Mouse (Mus musculus) intestine, embryonic 14.5 days (tissue): ENCODE data around the gene Chmp2a. TPM values are rescaled to one million over a fixed set of nuclear protein-coding genes. Genes with fewer than 3 reads are reported as not detected.

ENCODE experiments used
- ATAC-seq: fragments of 200-750 bp; cut with Nextera tagmentation; replicated peaks from 2 replicates; pipeline ENCODE4 v1.8.0; 2017; ENCODE audit warnings: low read depth, moderate number of reproducible peaks, moderate TSS enrichment, moderate library complexity; ENCODE audit not compliant: low FRiP score, low TSS enrichment
- DNase-seq: peaks from one replicate; pipeline ENCODE4 v3.0.0-alpha.2; 2018; ENCODE audit warnings: low spot score
- H3K27ac ChIP-seq: fragments of 300-500 bp; sonication (generic); 2 replicates; pipeline ENCODE4 v1.5.1; 2014; ENCODE audit warnings: low read depth, mild to moderate bottlenecking, control low read depth
- H3K27me3 ChIP-seq: fragments of 300-500 bp; sonication (generic); replicated peaks from 2 replicates; pipeline ENCODE4 v1.6.1; 2014; ENCODE audit warnings: low read length, control low read depth; ENCODE audit not compliant: control insufficient read depth, insufficient read depth
- H3K36me3 ChIP-seq: fragments of 300-500 bp; sonication (generic); 2 replicates; pipeline ENCODE4 v1.6.1; 2014; ENCODE audit warnings: low read length, control low read depth; ENCODE audit not compliant: control insufficient read depth, insufficient read depth
- H3K4me1 ChIP-seq: fragments of 300-500 bp; sonication (generic); replicated peaks from 2 replicates; pipeline ENCODE4 v1.6.1; 2014; ENCODE audit warnings: low read length, control low read depth, mixed read lengths; ENCODE audit not compliant: control insufficient read depth, insufficient read depth
- H3K4me2 ChIP-seq: fragments of 300-500 bp; sonication (generic); 2 replicates; pipeline ENCODE4 v1.6.1; 2014; ENCODE audit warnings: low read length
- H3K4me3 ChIP-seq: fragments of 300-500 bp; sonication (generic); 2 replicates; pipeline ENCODE4 v1.5.1; 2014; ENCODE audit warnings: low read depth, low read length, control low read depth, mixed read lengths
- H3K9ac ChIP-seq: fragments of 300-500 bp; sonication (generic); 2 replicates; pipeline ENCODE4 v1.6.1; 2014; ENCODE audit warnings: mild to moderate bottlenecking, low read length
- H3K9me3 ChIP-seq: fragments of 300-500 bp; sonication (generic); 2 replicates; pipeline ENCODE4 v1.6.1; 2016; ENCODE audit warnings: low read length, control low read depth; ENCODE audit not compliant: control insufficient read depth
- WGBS: fragments of 180-500 bp; shearing (Covaris S2); extraction: QIAGEN DNeasy Blood & Tissue Kit; methylation state at CpG from one replicate; pipeline ENCODE4 v1.1.7; 2014; 5-methylcytosine and 5-hydroxymethylcytosine counted together
- polyA plus RNA-seq: library from polyadenylated mRNA; unstranded; fragments of >200 nt; fragmentation: Nextera tagmentation; extraction: Ambion mirVana; gene quantifications from 2 replicates; pipeline ENCODE4 v1.2.1, GENCODE M21; 2014

Gene Chmp2a
- polyA plus RNA-seq, 1 experiment from 2014 or later, result 161 TPM

GRCm38 (mm10) chr7:13038621-13039169 is 4.1 kb upstream of the Chmp2a start:
- peaks cover 26% of the 10 kb centered on the region for H3K4me1 ChIP-seq
- peaks cover 6% of the 10 kb centered on the region; the same call in 1 of the 2 replicates for H3K9me3 ChIP-seq
- H3K4me2 ChIP-seq, result peak overlapping the region; percentile 72
- no peak for DNase-seq
- peak overlapping the region; percentile 61 for H3K4me3 ChIP-seq
- H3K9ac ChIP-seq, result peak overlapping the region; percentile 94
- H3K36me3 ChIP-seq, result peaks cover 16% of the 10 kb centered on the region
- peaks cover 23% of the 10 kb centered on the region for H3K27me3 ChIP-seq
- WGBS, result 18% methylated on average over 15 of the region's 15 CpGs
- no peak for ATAC-seq
- peak overlapping the region; percentile 100 for H3K27ac ChIP-seq

DNA sequence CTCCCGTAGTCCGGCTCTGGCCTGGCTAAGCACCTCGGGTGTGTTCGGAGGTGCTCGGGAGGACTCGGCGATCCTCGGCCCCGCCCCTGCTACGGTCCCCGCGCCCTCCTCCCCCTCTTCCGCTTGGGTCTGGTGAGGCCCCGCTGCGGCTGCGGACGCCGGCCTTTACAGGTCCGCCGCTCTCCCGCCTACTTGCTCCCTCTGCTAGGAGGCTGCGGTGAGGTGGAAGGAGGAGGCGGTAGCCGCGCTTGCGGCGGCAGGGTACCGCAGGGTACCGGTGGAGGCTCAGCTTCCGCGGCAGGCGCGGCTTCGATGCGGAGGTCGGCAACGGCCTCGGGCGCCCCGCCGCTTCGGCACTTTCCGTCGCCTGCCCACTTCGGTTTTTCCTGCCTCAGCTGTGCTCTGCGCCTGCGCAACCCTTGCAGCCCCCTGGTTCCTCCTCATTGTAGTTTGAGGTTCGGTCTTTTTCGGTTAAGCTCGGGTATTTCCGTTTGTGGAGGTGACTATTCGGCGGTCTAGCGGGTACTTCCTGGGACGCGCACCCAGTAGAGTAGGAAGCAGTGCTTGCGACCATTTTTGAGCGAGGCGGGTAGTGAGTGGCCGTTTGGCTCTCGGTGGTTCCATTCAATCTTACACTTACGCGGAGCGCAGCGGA is 3.4 kb upstream of the Chmp2a start, which contains the start of gene Ube2m:
TSS of gene Ube2m (minus strand) at position 375 of the 655 bp plus-strand sequence.
- WGBS, result under 1% methylated on average over 58 of the region's 65 CpGs
- peak; percentile 91 for ATAC-seq

DNA sequence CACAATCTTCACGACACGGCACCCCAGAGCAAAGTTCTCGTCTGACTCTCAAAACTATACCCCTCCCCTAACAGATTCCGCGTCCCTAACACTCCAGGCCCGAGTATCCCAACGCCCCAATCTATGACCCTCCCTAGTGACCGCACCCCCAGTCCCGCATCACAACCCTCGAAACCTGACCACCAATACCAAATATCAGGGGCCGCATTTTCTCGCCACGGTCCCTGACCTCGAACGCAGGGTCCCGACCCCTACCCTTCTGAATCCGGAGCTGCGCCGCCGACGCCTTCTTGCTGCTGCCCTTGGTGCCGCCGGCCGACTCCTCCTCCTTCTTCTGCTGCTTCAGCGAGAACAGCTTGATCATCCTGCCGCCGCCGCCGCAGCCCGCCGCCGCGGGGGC is 2.8 kb upstream of the Chmp2a start:
- ATAC-seq (no peak; the same call in 1 of the 2 replicates), DNase-seq (peak; percentile 83)
- peaks cover 29% of the 10 kb centered on the region for H3K4me1 ChIP-seq
- under 1% methylated on average over 32 of the region's 33 CpGs for WGBS
- H3K4me3 ChIP-seq, result peak overlapping the region; percentile 61
- no peaks in the 10 kb centered on the region for H3K9me3 ChIP-seq
- H3K27me3 ChIP-seq, result peaks cover 11% of the 10 kb centered on the region
- peaks cover 30% of the 10 kb centered on the region for H3K36me3 ChIP-seq
- H3K27ac ChIP-seq, result peak overlapping the region; percentile 100
- peak overlapping the region; percentile 80 for H3K4me2 ChIP-seq
- peak overlapping the region; percentile 94 for H3K9ac ChIP-seq

More for the DNA sequence above, 3.4 kb upstream of the Chmp2a start, which contains the start of gene Ube2m:
- Histone ChIP-seq H3K4me1 (peaks cover 29% of the 10 kb centered on the region), H3K27me3 (peaks cover 17% of the 10 kb centered on the region), H3K9ac (peak within 1 kb of the TSS; percentile 94), H3K27ac (peak within 1 kb of the TSS; percentile 100), H3K36me3 (peaks cover 23% of the 10 kb centered on the region), H3K4me3 (peak within 1 kb of the TSS; percentile 61), H3K9me3 (peaks cover 2% of the 10 kb centered on the region; the same call in 1 of the 2 replicates), H3K4me2 (peak within 1 kb of the TSS; percentile 80)
- DNase-seq, result peak; percentile 99

- peak overlapping the region; percentile 80 for H3K4me2 ChIP-seq
- 0 out of 2 replicates have a peak overlapping the region, but pooled peaks have one; percentile 100 for H3K27ac ChIP-seq
- peak overlapping the region; percentile 61 for H3K4me3 ChIP-seq
- H3K27me3 ChIP-seq, result peaks cover 5% of the 10 kb centered on the region
- peaks cover 35% of the 10 kb centered on the region for H3K36me3 ChIP-seq
- no peak for ATAC-seq
- DNase-seq, result no peak
- H3K4me1 ChIP-seq, result peaks cover 29% of the 10 kb centered on the region
- peak overlapping the region; percentile 94 for H3K9ac ChIP-seq
- no peaks in the 10 kb centered on the region for H3K9me3 ChIP-seq
- WGBS, result 38% methylated on average over 4 of the region's 4 CpGs
These were observed 2.2 kb upstream of the Chmp2a start for GRCm38 (mm10) chr7:13036806-13037205.

DNA sequence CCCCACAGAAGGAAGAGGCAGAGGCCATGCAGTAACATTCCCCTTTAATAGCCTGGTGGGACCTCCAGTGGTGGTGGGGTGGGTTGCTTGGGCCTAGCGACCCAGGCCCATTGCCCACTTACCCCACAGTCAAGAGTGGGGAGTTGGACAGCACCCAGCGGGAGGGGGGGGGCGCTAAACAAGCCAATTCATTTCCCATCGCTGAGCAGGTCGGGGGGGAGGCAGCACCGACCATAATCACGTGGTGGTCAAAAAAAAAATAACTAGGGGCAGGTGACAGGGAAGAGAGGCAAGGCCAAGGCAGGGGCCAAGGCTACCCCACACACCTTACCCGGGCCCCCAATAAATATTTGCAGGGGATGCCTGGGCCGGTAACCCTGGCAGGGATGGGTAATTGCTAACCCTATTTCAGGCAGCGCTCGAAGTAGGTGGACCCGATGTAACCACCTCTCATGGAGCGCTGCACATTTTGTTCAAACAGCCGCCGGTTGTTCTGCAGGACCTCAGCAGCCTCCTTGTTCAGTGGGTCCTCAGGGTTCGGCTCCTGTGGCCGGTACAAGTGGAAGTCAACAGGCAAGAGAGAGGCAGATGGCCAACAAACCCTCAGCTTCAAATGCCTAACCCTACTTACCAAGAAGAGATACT is 726 bp upstream of the Chmp2a start:
- no peak overlapping the region for H3K9ac ChIP-seq
- DNase-seq (no peak), ATAC-seq (no peak)
- 83% methylated on average over 17 of the region's 17 CpGs for WGBS
- no peaks in the 10 kb centered on the region for H3K27me3 ChIP-seq
- H3K4me2 ChIP-seq, result peak overlapping the region; percentile 78; the same call in 1 of the 2 replicates
- peaks cover 50% of the 10 kb centered on the region for H3K36me3 ChIP-seq
- H3K4me1 ChIP-seq, result peaks cover 29% of the 10 kb centered on the region
- peak overlapping the region; percentile 86 for H3K27ac ChIP-seq
- H3K9me3 ChIP-seq, result no peaks in the 10 kb centered on the region
- H3K4me3 ChIP-seq, result no peak overlapping the region

DNA sequence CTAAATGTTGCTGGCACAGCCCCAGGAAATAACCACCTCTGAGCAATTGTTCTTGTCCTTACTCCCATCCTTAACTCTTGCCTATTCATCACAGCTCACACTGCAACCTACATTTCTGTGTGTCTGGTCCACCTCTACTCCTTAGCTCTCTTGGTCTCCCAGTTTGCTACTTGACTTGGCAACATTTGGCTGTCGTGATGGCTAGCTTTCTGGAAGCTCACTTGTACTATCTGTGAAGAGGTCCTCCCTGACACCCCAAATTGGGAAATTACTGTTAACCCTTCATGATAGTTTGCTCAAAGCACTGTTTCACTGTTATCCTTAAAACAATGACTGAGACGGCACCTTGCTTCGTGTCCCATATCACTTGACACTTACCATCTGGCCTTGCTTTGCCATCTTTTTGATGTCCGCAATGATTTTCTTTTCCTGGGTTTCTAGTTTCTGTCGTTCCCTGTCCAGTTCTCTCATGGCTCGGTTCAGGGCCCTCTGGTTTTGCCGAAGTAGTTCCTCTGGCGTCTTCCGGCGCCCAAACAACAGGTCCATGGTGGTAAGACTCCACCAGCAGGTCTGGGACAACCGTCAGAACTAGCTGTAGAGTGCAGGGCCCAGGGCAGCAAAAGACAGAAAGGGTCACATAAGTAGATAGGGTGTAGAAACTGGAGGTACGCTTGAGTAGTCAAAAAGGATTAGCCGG is 1.0 kb downstream of the Chmp2a start:
- H3K4me2 ChIP-seq, result peak overlapping the region; percentile 78
- H3K27ac ChIP-seq, result peak overlapping the region; percentile 86
- peak overlapping the region; percentile 79 for H3K9ac ChIP-seq
- H3K9me3 ChIP-seq, result no peaks in the 10 kb centered on the region
- no peaks in the 10 kb centered on the region for H3K27me3 ChIP-seq
- no peak for ATAC-seq
- 40% methylated on average over 13 of the region's 13 CpGs for WGBS
- H3K4me3 ChIP-seq, result peak overlapping the region; percentile 61
- H3K36me3 ChIP-seq, result peaks cover 67% of the 10 kb centered on the region
- peaks cover 21% of the 10 kb centered on the region for H3K4me1 ChIP-seq
- peak; percentile 54 for DNase-seq

DNA sequence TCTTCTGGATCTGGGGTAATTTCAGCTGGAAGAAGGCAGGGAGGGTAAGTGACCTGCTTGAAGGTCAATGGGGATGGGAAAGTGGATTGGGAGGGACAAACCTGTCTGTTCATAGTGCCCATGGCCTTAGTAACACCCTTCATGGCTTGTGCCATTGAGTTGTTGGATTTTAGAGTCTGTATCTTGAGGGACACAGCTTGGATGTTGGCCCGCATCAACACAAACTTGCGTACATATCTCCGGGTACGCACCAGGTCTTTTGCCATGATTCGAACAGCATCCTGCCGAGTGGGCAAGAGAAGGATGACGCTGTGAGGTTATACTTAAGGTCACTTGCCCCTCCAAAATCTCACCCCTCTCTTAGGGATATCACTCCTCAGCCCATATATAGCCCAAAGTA is 2.1 kb downstream of the Chmp2a start:
- no peaks in the 10 kb centered on the region for H3K27me3 ChIP-seq
- ATAC-seq, result no peak
- no peak overlapping the region for H3K27ac ChIP-seq
- 91% methylated on average over 7 of the region's 7 CpGs for WGBS
- no peak for DNase-seq
- peaks cover 21% of the 10 kb centered on the region for H3K4me1 ChIP-seq
- H3K9me3 ChIP-seq, result no peaks in the 10 kb centered on the region
- no peak overlapping the region for H3K4me2 ChIP-seq
- no peak overlapping the region for H3K9ac ChIP-seq
- H3K4me3 ChIP-seq, result no peak overlapping the region
- H3K36me3 ChIP-seq, result peaks cover 78% of the 10 kb centered on the region

- H3K4me1 ChIP-seq, result peaks cover 21% of the 10 kb centered on the region
- H3K27ac ChIP-seq, result no peak overlapping the region
- DNase-seq (peak; percentile 50), ATAC-seq (no peak)
- H3K27me3 ChIP-seq, result no peaks in the 10 kb centered on the region
- no peak overlapping the region for H3K4me2 ChIP-seq
- no peak overlapping the region for H3K9ac ChIP-seq
- H3K9me3 ChIP-seq, result no peaks in the 10 kb centered on the region
- peaks cover 83% of the 10 kb centered on the region for H3K36me3 ChIP-seq
- 80% methylated on average over 2 of the region's 2 CpGs for WGBS
- no peak overlapping the region for H3K4me3 ChIP-seq
These were observed 2.6 kb downstream of the Chmp2a start for GRCm38 (mm10) chr7:13031983-13032382.
